Mouse (Mus musculus) stomach, postnatal 0 days (tissue): ENCODE results near the gene Camk2b. TPM values are rescaled to one million over a fixed set of nuclear protein-coding genes. Genes with fewer than 3 reads are reported as not detected.

Source experiments
- ATAC-seq: fragments of 200-750 bp; cut with Nextera tagmentation; 2 replicates; pipeline ENCODE4 v1.8.0; 2017; ENCODE audit not compliant: low FRiP score, low TSS enrichment
- DNase-seq: peaks from one replicate; pipeline ENCODE4 v3.0.0-alpha.2; 2016; ENCODE audit warnings: low spot score
- H3K27ac ChIP-seq: fragments of 300-500 bp; sonication (generic); replicated peaks from 2 replicates; pipeline ENCODE4 v1.5.1; 2014; ENCODE audit warnings: mild to moderate bottlenecking, control low read depth
- H3K27me3 ChIP-seq: fragments of 300-500 bp; sonication (generic); 2 replicates; pipeline ENCODE4 v1.6.1; 2014; ENCODE audit warnings: low read length; ENCODE audit not compliant: control insufficient read depth, insufficient read depth
- H3K36me3 ChIP-seq: fragments of 300-500 bp; sonication (generic); 2 replicates; pipeline ENCODE4 v1.6.1; 2014; ENCODE audit warnings: low read length, mixed read lengths; ENCODE audit not compliant: control insufficient read depth, insufficient read depth
- H3K4me1 ChIP-seq: fragments of 300-500 bp; sonication (generic); replicated peaks from 2 replicates; pipeline ENCODE4 v1.6.1; 2014; ENCODE audit warnings: antibody characterized with exemption; ENCODE audit not compliant: control insufficient read depth, insufficient read depth
- H3K4me2 ChIP-seq: fragments of 300-500 bp; sonication (generic); replicated peaks from 2 replicates; pipeline ENCODE4 v1.6.1; 2014; ENCODE audit warnings: low read depth, mild to moderate bottlenecking, control low read depth, moderate library complexity
- H3K4me3 ChIP-seq: fragments of 300-500 bp; sonication (generic); 2 replicates; pipeline ENCODE4 v1.5.1; 2014; ENCODE audit warnings: low read depth, low read length, control low read depth
- H3K9ac ChIP-seq: fragments of 300-500 bp; sonication (generic); 2 replicates; pipeline ENCODE4 v1.6.1; 2014; ENCODE audit warnings: mild to moderate bottlenecking, low read length, control low read depth, mixed read lengths
- H3K9me3 ChIP-seq: fragments of 300-500 bp; sonication (generic); 2 replicates; pipeline ENCODE4 v1.6.1; 2016; ENCODE audit warnings: low read length; ENCODE audit not compliant: control insufficient read depth
- CTCF ChIP-seq: IDR thresholded peaks from 2 replicates; pipeline ENCODE4 v1.5.1; 2016; ENCODE audit warnings: antibody characterized with exemption, low read depth, mild to moderate bottlenecking, moderate library complexity
- EP300 ChIP-seq: optimal IDR thresholded peaks from 2 replicates; pipeline ENCODE3; 2016; ENCODE audit warnings: antibody characterized with exemption
- WGBS: fragments of 180-500 bp; shearing (Covaris S2); extraction: QIAGEN DNeasy Blood & Tissue Kit; methylation state at CpG from one replicate; pipeline ENCODE4 v1.1.7; 2014; 5-methylcytosine and 5-hydroxymethylcytosine counted together
- polyA plus RNA-seq: library from polyadenylated mRNA; unstranded; fragments of >200 nt; fragmentation: Nextera tagmentation; extraction: Ambion mirVana; gene quantifications from 2 replicates; pipeline ENCODE4 v1.2.1, GENCODE M21; 2015

Gene Camk2b
- polyA plus RNA-seq, 1 experiment from 2014 or later, result 4.2 TPM

GRCm38 (mm10) chr11:6033147-6033546 lies 33.0 kb downstream of the Camk2b start:
- WGBS, result 75% methylated on average over 3 of the region's 3 CpGs
- no peaks in the 10 kb centered on the region for H3K4me1 ChIP-seq
- H3K4me3 ChIP-seq, result no peak overlapping the region
- TF ChIP-seq CTCF, result peak; percentile 78
- no peak for TF ChIP-seq EP300
- no peak overlapping the region for H3K9ac ChIP-seq
- H3K36me3 ChIP-seq, result no peaks in the 10 kb centered on the region
- no peaks in the 10 kb centered on the region for H3K9me3 ChIP-seq
- no peaks in the 10 kb centered on the region for H3K27me3 ChIP-seq
- DNase-seq (peak; percentile 72), ATAC-seq (peak; percentile 24; the same call in 1 of the 2 replicates)
- no peak overlapping the region for H3K4me2 ChIP-seq
- no peak overlapping the region for H3K27ac ChIP-seq

- H3K4me3 ChIP-seq, result no peak overlapping the region
- H3K36me3 ChIP-seq, result no peaks in the 10 kb centered on the region
- DNase-seq, result peak; percentile 56
- TF ChIP-seq CTCF (no peak), EP300 (no peak)
- 64% methylated on average over 6 of the region's 6 CpGs for WGBS
- no peaks in the 10 kb centered on the region for H3K27me3 ChIP-seq
- no peak overlapping the region for H3K9ac ChIP-seq
- no peaks in the 10 kb centered on the region for H3K4me1 ChIP-seq
- H3K9me3 ChIP-seq, result no peaks in the 10 kb centered on the region
- H3K4me2 ChIP-seq, result no peak overlapping the region
- ATAC-seq, result no peak; the same call in 1 of the 2 replicates
- no peak overlapping the region for H3K27ac ChIP-seq
These were observed 35.5 kb downstream of the Camk2b start for GRCm38 (mm10) chr11:6030650-6031049.

- Histone ChIP-seq H3K4me1 (no peaks in the 10 kb centered on the region), H3K9ac (no peak overlapping the region), H3K4me2 (no peak overlapping the region), H3K27ac (no peak overlapping the region), H3K4me3 (no peak overlapping the region), H3K9me3 (no peaks in the 10 kb centered on the region), H3K36me3 (no peaks in the 10 kb centered on the region), H3K27me3 (no peaks in the 10 kb centered on the region)
- TF ChIP-seq EP300 (no peak), CTCF (no peak)
- DNase-seq (no peak), ATAC-seq (no peak)
- 75% methylated on average over 3 of the region's 3 CpGs for WGBS
These were observed 36.4 kb downstream of the Camk2b start for GRCm38 (mm10) chr11:6029790-6030189.

- no peaks in the 10 kb centered on the region for H3K9me3 ChIP-seq
These were observed 37.3 kb downstream of the Camk2b start for GRCm38 (mm10) chr11:6028911-6029310.

GRCm38 (mm10) chr11:6026361-6026760 lies 39.8 kb downstream of the Camk2b start:
- TF ChIP-seq CTCF, result peak; percentile 73
- TF ChIP-seq EP300, result no peak
- ATAC-seq, result no peak

More at GRCm38 (mm10) chr11:6028911-6029310, 37.3 kb downstream of the Camk2b start:
- 67% methylated on average over 7 of the region's 7 CpGs for WGBS
- no peak for ATAC-seq
- no peaks in the 10 kb centered on the region for H3K36me3 ChIP-seq
- TF ChIP-seq CTCF (no peak), EP300 (no peak)
- H3K27ac ChIP-seq, result no peak overlapping the region
- no peak overlapping the region for H3K4me3 ChIP-seq
- no peak overlapping the region for H3K9ac ChIP-seq
- H3K4me1 ChIP-seq, result no peaks in the 10 kb centered on the region
- H3K27me3 ChIP-seq, result no peaks in the 10 kb centered on the region
- no peak overlapping the region for H3K4me2 ChIP-seq
- no peak for DNase-seq

GRCm38 (mm10) chr11:6024923-6025652 lies 41.1 kb downstream of the Camk2b start:
- ATAC-seq, result no peak
- no peak overlapping the region for H3K4me2 ChIP-seq
- H3K36me3 ChIP-seq, result no peaks in the 10 kb centered on the region
- 77% methylated on average over 12 of the region's 12 CpGs for WGBS
- H3K9ac ChIP-seq, result no peak overlapping the region
- H3K9me3 ChIP-seq, result no peaks in the 10 kb centered on the region
- TF ChIP-seq EP300 (no peak), CTCF (no peak)
- DNase-seq, result no peak
- no peak overlapping the region for H3K4me3 ChIP-seq
- no peak overlapping the region for H3K27ac ChIP-seq
- H3K4me1 ChIP-seq, result no peaks in the 10 kb centered on the region
- H3K27me3 ChIP-seq, result no peaks in the 10 kb centered on the region

More at GRCm38 (mm10) chr11:6026361-6026760, 39.8 kb downstream of the Camk2b start:
- no peaks in the 10 kb centered on the region for H3K4me1 ChIP-seq
- no peak overlapping the region for H3K4me3 ChIP-seq
- no peaks in the 10 kb centered on the region for H3K9me3 ChIP-seq
- no peaks in the 10 kb centered on the region for H3K27me3 ChIP-seq
- no peak overlapping the region for H3K27ac ChIP-seq
- H3K4me2 ChIP-seq, result no peak overlapping the region
- peak; percentile 56 for DNase-seq
- no peak overlapping the region for H3K9ac ChIP-seq
- no peaks in the 10 kb centered on the region for H3K36me3 ChIP-seq
- WGBS, result 67% methylated on average over 1 of the region's 1 CpGs
